Mouse (Mus musculus): ENCODE data around the gene Cpne9.
"Not testable (repeated sequence)": the region's sequence is repeated elsewhere in the genome, so short reads cannot be mapped to it uniquely, and the experiment has no call there.

Cpne9 gene

DNA sequence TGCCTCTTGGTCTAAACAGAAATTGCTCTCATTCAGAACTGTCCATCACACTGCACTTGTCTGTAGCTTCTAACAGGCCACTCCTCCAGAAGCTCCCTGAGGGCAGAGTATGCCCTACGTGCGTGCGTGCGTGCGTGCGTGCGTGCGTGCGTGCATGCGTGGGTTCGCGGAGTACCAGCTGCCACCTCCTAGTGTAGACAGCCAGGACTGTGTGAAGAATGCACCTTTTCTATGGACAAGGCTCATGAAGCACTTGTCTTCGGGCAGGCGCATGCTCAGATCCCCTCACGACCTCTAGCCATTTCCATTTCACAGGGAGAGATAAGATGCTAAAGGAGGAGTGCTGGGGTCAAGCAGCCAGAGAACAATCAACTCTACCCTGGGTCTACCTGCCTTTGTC lies 7.2 kb downstream of the Cpne9 start:
- DNase-seq (ENCODE audit: low spot score in 2 of 2), result no peak

DNA sequence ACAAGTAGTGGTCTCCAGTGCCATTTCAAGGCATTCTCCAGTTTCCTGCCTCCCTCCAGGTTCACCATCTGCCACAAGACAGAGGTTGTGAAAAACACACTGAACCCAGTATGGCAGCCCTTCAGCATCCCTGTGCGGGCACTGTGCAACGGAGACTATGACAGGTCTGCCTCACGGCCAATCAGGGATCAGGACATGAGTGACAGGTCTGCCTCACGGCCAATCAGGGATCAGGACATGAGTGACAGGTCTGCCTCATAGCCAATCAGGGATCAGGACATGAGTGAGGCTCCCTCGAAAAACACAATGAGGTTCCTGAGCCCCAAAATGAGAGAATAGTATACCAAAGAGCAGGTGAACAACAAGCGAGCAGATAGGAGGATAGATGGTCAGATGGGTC lies 8.2 kb downstream of the Cpne9 start:
- no peak for DNase-seq (ENCODE audit: low spot score in 2 of 2)

- DNase-seq (ENCODE audit: low spot score in 2 of 2), result no peak
Observed at GRCm38 (mm10) chr6:113292938-113293337, 10.8 kb downstream of the Cpne9 start.

GRCm38 (mm10) chr6:113296046-113296445 lies 13.9 kb downstream of the Cpne9 start:
- DNase-seq (ENCODE audit: low spot score in 2 of 2), result no peak

GRCm38 (mm10) chr6:113296639-113297038 lies 14.5 kb downstream of the Cpne9 start:
- no peak for DNase-seq (ENCODE audit: low spot score in 2 of 2)

DNA sequence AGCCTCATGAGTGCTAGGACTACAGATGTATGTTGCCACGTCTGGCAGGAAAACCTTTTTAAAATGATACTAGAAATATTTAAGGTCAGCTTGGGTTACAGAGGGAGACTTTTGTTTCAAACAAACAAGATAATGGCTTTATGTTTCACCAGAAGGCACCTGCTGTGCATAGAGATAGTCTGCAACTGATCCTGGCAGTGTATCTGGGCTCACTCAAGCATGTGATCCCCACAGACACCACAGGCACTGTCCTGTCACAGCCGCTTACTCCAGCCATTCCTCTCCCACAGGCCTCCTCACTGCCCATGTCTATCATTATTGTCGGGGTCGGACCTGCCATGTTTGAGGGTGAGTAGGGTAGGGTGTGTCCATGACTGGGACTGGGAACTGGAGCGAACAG lies 19.2 kb downstream of the Cpne9 start:
- no peak for DNase-seq (ENCODE audit: low spot score in 2 of 2)

- DNase-seq (ENCODE audit: low spot score in 2 of 2), result peak in 1 of 2 experiments; percentile 45
Observed at GRCm38 (mm10) chr6:113302258-113302657, 20.2 kb downstream of the Cpne9 start.

DNA sequence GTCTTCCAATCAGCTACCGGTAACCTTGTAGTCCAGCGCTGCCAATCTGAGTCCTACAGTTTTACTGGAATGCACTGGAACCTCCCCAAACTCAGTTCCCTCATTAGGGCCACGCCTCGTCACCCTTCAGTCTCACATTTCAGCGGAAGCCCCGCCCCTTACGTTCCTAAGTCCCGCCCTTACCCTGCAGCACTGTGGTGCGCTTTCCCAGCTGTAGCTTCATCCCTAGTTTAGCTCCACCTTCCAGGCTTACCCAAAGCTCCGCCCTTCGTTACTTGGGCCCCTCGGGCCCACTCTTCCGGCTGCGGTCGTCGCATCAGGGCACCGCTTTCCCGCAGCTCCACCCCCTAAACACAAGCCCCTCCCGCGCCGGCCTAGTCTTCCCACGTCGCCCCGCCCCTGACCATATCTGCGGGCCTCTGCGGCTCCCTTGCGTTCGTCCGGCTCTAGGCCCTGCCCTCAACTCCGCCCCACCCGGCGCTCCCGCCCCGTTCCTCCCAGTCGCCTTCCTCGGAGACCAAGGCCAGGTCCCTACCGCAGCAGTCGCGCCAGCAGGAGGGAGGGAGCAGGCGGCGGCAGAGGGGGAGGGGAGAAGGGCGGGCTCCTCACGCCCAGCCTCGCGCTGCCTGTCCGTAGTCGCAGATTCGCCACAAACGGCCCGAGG lies 24.3 kb downstream of the Cpne9 start:
- peak; percentile 98 to 100 for DNase-seq (ENCODE audit: low spot score in 2 of 2)

DNA sequence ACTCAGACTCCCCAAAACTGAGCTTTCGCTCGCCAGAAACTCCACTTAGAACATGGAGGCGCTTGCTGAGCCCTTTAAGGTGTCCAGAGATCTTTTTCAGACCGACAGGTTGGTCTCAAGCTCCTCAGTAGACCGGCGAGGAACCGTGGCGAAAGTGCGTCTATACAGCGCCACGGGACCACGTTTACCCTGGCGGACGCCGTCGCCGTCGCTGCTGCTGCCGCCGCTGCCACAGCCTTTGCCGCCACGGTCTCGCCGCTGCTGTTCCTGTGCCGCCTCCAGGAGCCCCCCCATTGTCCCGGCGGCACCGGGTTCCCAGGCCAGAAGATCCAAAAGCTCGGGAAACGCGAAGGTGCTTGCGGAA lies 24.9 kb downstream of the Cpne9 start, which contains the start of gene Brpf1:
TSS of gene Brpf1 (plus strand) at position 152 of the 364 bp plus-strand sequence.
- DNase-seq (ENCODE audit: low spot score in 2 of 2), result peak in 1 of 2 experiments; percentile 70

- DNase-seq (ENCODE audit: low spot score in 2 of 2), result peak; percentile 44 to 47
Observed at GRCm38 (mm10) chr6:113307481-113308121, 25.5 kb downstream of the Cpne9 start.

- DNase-seq (ENCODE audit: low spot score in 2 of 2), result peak in 1 of 2 experiments; percentile 21
Observed at GRCm38 (mm10) chr6:113308141-113308540, 26.0 kb downstream of the Cpne9 start.

DNA sequence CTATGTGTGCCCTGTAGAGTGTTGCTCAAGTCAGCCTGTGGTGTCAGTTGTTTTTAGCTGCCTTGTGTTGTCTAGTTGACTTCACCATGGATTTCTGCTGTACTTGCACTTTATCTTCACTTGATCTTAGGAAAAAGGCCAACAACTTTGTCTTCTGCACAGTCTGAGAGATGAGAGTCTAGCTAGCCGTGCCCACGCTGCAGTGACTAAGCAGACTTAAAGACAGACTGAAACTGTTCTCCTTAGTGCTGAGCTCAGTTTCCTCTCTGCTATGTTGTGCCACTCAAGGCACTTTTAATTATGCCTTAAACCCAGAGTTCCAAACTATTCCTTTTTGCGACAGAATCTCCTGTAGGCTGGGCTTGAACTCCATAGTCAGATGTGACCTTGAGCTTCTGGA lies 33.9 kb downstream of the Cpne9 start:
- no peak for DNase-seq (ENCODE audit: low spot score in 2 of 2)

DNA sequence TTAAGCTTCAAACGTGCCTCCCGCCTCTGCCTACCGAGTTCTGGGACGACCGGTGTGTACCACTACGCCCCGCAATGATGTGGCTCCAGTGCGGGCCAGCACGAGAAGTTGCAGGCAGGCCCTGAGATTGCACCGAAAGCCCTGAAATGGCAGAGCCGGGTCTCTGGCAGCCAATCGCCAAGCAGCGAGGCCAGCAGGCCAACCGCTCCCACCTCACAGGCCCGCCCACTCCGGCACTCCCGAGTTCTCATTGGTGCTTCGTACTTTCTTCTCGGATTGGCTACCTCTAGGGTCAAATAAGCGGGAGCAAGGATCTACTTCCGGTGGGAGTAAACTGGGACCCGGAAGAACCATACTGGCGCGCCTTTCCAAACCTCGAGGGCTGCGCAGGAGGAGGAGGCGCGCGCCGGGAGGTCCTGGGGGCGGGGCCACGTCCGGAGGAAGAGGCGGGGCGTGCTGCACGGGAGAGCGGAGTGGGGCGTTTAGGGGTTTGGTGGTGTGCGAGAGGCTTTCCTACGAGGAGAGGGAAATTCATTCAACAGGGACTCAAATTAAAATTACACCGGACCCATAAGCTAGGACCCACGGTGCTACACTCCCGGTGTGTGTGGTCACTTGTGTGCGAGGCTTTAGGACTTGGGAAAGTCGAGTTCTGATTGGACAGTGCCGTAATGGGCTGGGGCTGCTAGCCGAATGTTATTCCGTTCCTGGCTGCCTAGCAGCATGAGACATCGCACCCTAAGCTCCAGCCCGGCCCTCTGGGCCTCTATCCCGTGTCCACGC lies 44.6 kb downstream of the Cpne9 start, which contains the start of gene Ogg1:
TSS of gene Ogg1 (plus strand) at position 440 of the 783 bp plus-strand sequence.
- peak; percentile 97 to 99 for DNase-seq (ENCODE audit: low spot score in 2 of 2)

GRCm38 (mm10) chr6:113329396-113329795 lies 47.3 kb downstream of the Cpne9 start:
- DNase-seq (ENCODE audit: low spot score in 2 of 2), result no peak

- DNase-seq (ENCODE audit: low spot score in 2 of 2), result peak; percentile 18 to 24
Observed at GRCm38 (mm10) chr6:113330547-113330946, 48.4 kb downstream of the Cpne9 start.

GRCm38 (mm10) chr6:113331721-113332120 lies 49.6 kb downstream of the Cpne9 start:
- DNase-seq (ENCODE audit: low spot score in 2 of 2), result no peak

GRCm38 (mm10) chr6:113332734-113333133 lies 50.6 kb downstream of the Cpne9 start:
- not testable (repeated sequence) for DNase-seq (ENCODE audit: low spot score in 2 of 2)

DNA sequence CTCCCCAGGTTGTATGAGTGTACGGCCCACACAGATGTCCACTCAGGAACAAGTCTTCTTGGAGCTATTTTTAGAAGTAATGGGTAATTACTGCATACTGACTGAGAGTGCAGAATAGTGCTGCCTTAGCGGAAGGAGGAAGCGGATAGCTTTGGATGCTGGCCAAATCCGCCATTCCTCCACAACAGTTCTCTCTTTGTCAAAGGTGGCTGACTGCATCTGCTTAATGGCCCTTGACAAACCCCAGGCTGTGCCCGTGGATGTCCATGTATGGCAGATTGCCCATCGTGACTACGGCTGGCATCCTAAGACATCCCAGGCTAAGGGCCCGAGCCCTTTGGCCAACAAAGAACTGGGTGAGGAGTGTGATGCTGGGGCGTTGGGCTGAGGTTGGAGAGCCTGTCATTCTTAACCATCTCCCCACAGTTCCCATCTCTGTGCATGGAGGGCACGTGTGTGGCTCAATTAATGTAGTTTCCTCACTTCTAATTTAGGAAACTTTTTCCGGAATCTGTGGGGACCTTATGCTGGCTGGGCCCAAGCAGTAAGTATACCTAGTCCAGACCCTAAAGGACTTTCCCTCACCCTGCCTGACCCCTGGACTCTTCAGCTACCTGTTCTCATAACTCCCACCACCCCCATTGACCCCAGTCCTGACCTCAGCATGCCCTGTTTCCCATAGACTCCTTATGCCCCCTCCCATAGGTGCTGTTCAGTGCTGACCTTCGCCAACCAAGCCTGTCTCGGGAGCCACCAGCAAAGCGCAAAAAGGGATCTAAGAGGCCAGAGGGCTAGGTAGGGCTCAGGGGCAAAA lies 51.2 kb downstream of the Cpne9 start:
- DNase-seq (ENCODE audit: low spot score in 2 of 2), result no peak

GRCm38 (mm10) chr6:113334216-113334615 lies 52.1 kb downstream of the Cpne9 start:
- no peak for DNase-seq (ENCODE audit: low spot score in 2 of 2)

- DNase-seq (ENCODE audit: low spot score in 2 of 2), result no peak
Observed at GRCm38 (mm10) chr6:113336852-113337620, 54.9 kb downstream of the Cpne9 start.

DNA sequence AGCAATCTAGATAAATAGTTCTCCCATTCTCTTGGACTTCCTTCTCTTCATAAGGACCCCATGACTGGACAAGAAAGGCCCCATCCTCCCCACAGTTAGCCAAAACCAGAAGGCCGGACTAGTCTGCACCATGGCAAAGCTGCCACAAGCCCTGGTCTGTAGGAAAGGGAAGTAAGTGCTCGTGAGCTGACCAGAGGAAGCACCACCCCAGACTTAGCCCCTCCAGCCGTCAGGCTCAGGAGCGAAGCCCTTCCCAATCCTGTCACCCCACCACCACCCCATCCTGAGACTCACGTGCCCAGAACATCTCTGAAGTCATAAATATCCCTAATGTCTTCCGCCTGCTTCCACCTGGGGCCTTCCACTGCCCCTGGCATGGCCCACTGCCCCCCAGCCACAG lies 59.5 kb downstream of the Cpne9 start:
- no peak for DNase-seq (ENCODE audit: low spot score in 2 of 2)

Measured in thymus, postnatal 10 days (tissue).